Mouse (Mus musculus) limb, embryonic 14.5 days (tissue): ENCODE data around the gene Dapp1. TPM values are rescaled to one million over a fixed set of nuclear protein-coding genes. Genes with fewer than 3 reads are reported as not detected.

Experiments
- ATAC-seq: fragments of 200-750 bp; cut with Nextera tagmentation; 2 replicates; pipeline ENCODE4 v1.8.0; 2017; ENCODE audit warnings: low read depth, moderate number of reproducible peaks, moderate TSS enrichment; ENCODE audit not compliant: low FRiP score
- DNase-seq: peaks from one replicate; pipeline ENCODE4 v3.0.0-alpha.2; 2015; ENCODE audit warnings: low spot score
- H3K27ac ChIP-seq: fragments of 300-500 bp; sonication (generic); replicated peaks from 2 replicates; pipeline ENCODE4 v1.5.1; 2014; ENCODE audit warnings: low read depth, mild to moderate bottlenecking, low read length, moderate library complexity, mixed read lengths
- H3K27me3 ChIP-seq: fragments of 300-500 bp; sonication (generic); 2 replicates; pipeline ENCODE4 v1.6.1; 2014; ENCODE audit warnings: low read length, mixed read lengths; ENCODE audit not compliant: control insufficient read depth, insufficient read depth
- H3K36me3 ChIP-seq: fragments of 300-500 bp; sonication (generic); 2 replicates; pipeline ENCODE4 v1.6.1; 2014; ENCODE audit warnings: mild to moderate bottlenecking, low read length, moderate library complexity, mixed read lengths; ENCODE audit not compliant: control insufficient read depth, insufficient read depth
- H3K4me1 ChIP-seq: fragments of 300-500 bp; sonication (generic); 2 replicates; pipeline ENCODE4 v1.6.1; 2014; ENCODE audit warnings: antibody characterized with exemption, low read length, mixed read lengths; ENCODE audit not compliant: control insufficient read depth, insufficient read depth
- H3K4me2 ChIP-seq: fragments of 300-500 bp; sonication (generic); replicated peaks from 2 replicates; pipeline ENCODE4 v1.6.1; 2014; ENCODE audit warnings: low read depth, mild to moderate bottlenecking, low read length, moderate library complexity; ENCODE audit not compliant: severe bottlenecking
- H3K4me3 ChIP-seq: fragments of 300-500 bp; sonication (generic); replicated peaks from 2 replicates; pipeline ENCODE4 v1.5.1; 2014; ENCODE audit warnings: low read length
- H3K9ac ChIP-seq: fragments of 300-500 bp; sonication (generic); 2 replicates; pipeline ENCODE4 v1.6.1; 2014; ENCODE audit warnings: mild to moderate bottlenecking, low read depth, low read length, moderate library complexity; ENCODE audit not compliant: severe bottlenecking
- H3K9me3 ChIP-seq: fragments of 300-500 bp; sonication (generic); 2 replicates; pipeline ENCODE4 v1.6.1; 2016; ENCODE audit warnings: low read length; ENCODE audit not compliant: control insufficient read depth
- POLR2A ChIP-seq: fragments of 200-500 bp; IDR thresholded peaks from 2 replicates; pipeline ENCODE4 v1.8.0; 2012; ENCODE audit warnings: inconsistent platforms, mild to moderate bottlenecking, moderate library complexity, borderline replicate concordance; ENCODE audit not compliant: insufficient read depth, insufficient read length; ENCODE audit errors: extremely low read depth
- WGBS: fragments of 180-500 bp; shearing (Covaris S2); extraction: QIAGEN DNeasy Blood & Tissue Kit; methylation state at CpG from one replicate; pipeline ENCODE4 v1.1.7; 2014; 5-methylcytosine and 5-hydroxymethylcytosine counted together
- polyA plus RNA-seq, 2 experiments: library from polyadenylated mRNA; depleted of rRNA in 1 of 2; stranded (reverse) in 1 of 2; unstranded in 1 of 2; fragments of >200 nt; fragmentation: Nextera tagmentation in 1 of 2; extraction: Ambion mirVana in 1 of 2; gene quantifications; 2 replicates each; pipeline versions ENCODE4 v1.2.1 to v1.2.3; 2012 to 2014

Dapp1 gene
- polyA plus RNA-seq, 2 experiments = 5.4 to 6.0 TPM

DNA sequence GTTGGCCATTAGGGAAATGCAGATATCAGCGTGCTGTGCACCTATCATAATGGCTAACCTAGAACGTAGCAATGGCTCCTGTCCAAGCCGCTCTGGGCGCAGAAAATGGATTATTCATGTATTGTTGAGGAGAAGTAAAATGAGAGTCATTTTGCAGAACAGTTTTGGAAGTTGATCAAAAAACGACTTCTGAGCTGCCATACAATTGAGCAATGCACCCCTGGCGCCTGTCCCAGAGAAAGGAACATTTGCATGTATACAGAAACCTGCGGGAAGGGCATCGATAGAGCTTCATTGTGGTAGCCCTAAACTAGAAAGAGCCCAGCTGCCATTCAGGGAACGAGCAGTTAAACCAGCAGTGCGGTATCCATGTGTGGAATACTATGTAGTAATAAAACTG lies 81.2 kb downstream of the Dapp1 start:
- Histone ChIP-seq H3K27me3 (no peaks in the 10 kb centered on the region), H3K9ac (no peak overlapping the region), H3K4me3 (no peak overlapping the region), H3K9me3 (no peaks in the 10 kb centered on the region), H3K27ac (no peak overlapping the region), H3K36me3 (peaks cover 46% of the 10 kb centered on the region), H3K4me1 (no peaks in the 10 kb centered on the region), H3K4me2 (no peak overlapping the region)
- ATAC-seq (peak; percentile 55; the same call in 1 of the 2 replicates), DNase-seq (peak; percentile 38)
- no peak for TF ChIP-seq POLR2A
- WGBS = 82% methylated on average over 10 of the region's 10 CpGs

DNA sequence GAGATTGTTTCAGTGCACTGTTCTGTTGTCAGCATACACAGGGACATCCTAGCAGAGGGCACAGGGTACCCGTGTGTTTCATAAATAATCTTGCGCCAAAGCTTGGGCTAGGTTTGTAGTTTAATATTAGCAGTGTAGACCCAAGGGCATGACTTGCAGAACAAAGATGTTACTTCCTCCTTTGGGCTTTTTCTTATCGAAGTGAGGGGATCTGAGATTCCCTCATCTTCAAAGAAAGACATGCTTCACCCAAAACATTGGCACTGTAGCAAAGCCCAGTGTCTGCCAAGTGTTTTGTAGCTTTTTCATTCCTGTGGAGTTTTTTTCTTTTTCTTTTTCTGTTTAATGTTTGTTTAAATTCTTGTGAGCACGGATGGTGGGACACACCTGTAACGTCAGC lies 83.7 kb downstream of the Dapp1 start:
- no peaks in the 10 kb centered on the region for H3K27me3 ChIP-seq
- no peak for ATAC-seq

DNA sequence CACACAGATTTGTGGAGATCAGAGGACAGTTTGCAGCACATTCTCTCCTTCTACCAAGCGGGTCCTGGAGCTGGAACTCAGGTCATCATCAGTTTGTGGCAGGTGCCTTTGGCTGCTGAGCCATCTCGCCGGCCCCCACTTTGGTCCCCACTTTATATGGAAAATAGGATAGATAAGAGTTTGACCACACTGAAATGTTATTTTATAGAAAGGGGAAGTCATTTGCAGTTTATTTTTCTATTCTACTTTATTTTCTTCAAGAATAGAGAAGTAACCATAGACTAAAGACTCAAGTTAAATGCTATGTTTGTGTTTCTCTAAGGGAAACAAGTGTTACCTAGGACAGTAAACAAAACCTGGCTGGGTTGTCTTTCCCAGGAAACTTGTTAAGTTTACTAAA lies 84.5 kb downstream of the Dapp1 start:
- ATAC-seq (no peak), DNase-seq (no peak)
- H3K27ac ChIP-seq = no peak overlapping the region
- 96% methylated on average over 3 of the region's 3 CpGs for WGBS
- H3K36me3 ChIP-seq = peaks cover 43% of the 10 kb centered on the region
- H3K4me2 ChIP-seq = no peak overlapping the region
- no peaks in the 10 kb centered on the region for H3K27me3 ChIP-seq
- no peak for TF ChIP-seq POLR2A
- H3K4me3 ChIP-seq = no peak overlapping the region
- no peak overlapping the region for H3K9ac ChIP-seq
- H3K9me3 ChIP-seq = no peaks in the 10 kb centered on the region
- no peaks in the 10 kb centered on the region for H3K4me1 ChIP-seq

More for the DNA sequence above, 83.7 kb downstream of the Dapp1 start:
- Histone ChIP-seq H3K27ac (no peak overlapping the region), H3K4me3 (no peak overlapping the region), H3K36me3 (peaks cover 41% of the 10 kb centered on the region), H3K9me3 (no peaks in the 10 kb centered on the region), H3K4me1 (no peaks in the 10 kb centered on the region), H3K9ac (no peak overlapping the region), H3K4me2 (no peak overlapping the region)
- DNase-seq = no peak
- TF ChIP-seq POLR2A = no peak
- WGBS = 85% methylated on average over 5 of the region's 5 CpGs

DNA sequence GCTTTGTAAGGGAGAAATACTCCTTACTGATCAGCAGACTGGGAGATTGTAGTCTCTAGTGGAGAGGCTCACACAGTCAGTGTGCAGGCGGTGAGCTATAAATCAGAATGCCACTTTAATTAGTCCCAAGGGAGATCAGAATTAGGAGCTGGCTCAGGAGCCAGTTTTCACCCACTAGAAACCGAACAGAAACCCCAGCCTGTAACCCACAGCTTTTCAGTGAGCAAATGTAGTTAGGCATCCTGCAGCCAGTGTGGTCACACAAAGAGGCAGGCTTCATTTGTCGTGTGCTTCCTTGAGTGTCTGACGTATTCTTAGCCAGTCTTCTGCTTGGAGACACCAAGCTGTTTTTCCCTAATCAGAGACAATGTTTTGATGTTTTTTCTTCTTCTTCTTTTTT lies 85.0 kb downstream of the Dapp1 start:
- WGBS = 64% methylated on average over 4 of the region's 4 CpGs
- ATAC-seq = no peak
- peaks cover 45% of the 10 kb centered on the region for H3K36me3 ChIP-seq

DNA sequence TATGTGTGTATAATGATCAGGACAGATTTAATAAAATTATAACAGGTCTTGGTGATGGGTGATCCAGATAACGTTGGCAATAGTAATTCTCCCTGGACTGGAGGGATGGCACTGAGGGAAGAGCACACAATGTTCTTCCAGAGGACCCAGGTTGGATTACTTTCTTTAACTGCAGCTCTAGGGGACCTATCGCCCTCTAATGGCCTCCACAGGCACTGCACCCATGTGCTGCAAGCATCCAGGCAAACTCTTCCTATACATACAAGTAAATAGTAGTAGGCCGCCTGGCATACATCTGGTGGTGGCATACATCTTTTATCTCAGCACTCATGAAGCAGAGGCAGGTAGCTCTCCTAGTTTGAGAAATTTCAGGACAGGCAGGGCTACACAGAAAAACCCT lies 86.1 kb downstream of the Dapp1 start:
- no peak for TF ChIP-seq POLR2A
- no peaks in the 10 kb centered on the region for H3K9me3 ChIP-seq
- no peak for DNase-seq
- H3K9ac ChIP-seq = no peak overlapping the region
- H3K36me3 ChIP-seq = peaks cover 38% of the 10 kb centered on the region
- no peaks in the 10 kb centered on the region for H3K27me3 ChIP-seq
- ATAC-seq = no peak
- H3K27ac ChIP-seq = no peak overlapping the region
- 96% methylated on average over 3 of the region's 3 CpGs for whole genome bisulfite sequencing
- H3K4me1 ChIP-seq = no peaks in the 10 kb centered on the region
- H3K4me2 ChIP-seq = no peak overlapping the region
- H3K4me3 ChIP-seq = no peak overlapping the region

More for the DNA sequence above, 85.0 kb downstream of the Dapp1 start:
- Histone ChIP-seq H3K4me1 (no peaks in the 10 kb centered on the region), H3K27me3 (no peaks in the 10 kb centered on the region), H3K9ac (no peak overlapping the region), H3K9me3 (no peaks in the 10 kb centered on the region), H3K4me3 (no peak overlapping the region), H3K4me2 (no peak overlapping the region), H3K27ac (no peak overlapping the region)
- no peak for TF ChIP-seq POLR2A
- no peak for DNase-seq

DNA sequence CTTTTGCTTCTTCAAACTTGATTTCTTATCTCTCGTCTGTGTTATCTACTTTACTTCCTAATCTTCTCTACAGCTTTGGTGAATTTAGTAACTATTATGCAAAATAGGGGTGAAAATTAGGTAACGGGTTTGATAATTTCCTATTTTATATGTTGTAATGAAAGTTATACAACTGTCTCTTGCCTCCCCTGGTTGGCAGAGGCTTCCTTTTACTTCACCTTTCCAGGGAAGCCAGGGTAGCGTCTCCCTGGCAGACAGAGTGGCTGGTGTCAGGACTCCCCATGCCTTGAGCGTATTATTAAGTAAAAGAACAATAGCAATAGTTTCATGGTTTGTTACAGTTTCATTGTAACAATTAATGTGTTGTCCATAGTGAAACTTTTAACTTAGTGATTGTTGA lies 87.6 kb downstream of the Dapp1 start:
- H3K4me3 ChIP-seq = no peak overlapping the region
- no peak for TF ChIP-seq POLR2A
- no peak overlapping the region for H3K4me2 ChIP-seq
- H3K27me3 ChIP-seq = no peaks in the 10 kb centered on the region
- DNase-seq (no peak), ATAC-seq (no peak)
- H3K36me3 ChIP-seq = peaks cover 49% of the 10 kb centered on the region
- no peaks in the 10 kb centered on the region for H3K4me1 ChIP-seq
- no peaks in the 10 kb centered on the region for H3K9me3 ChIP-seq
- WGBS = 94% methylated on average over 4 of the region's 4 CpGs
- H3K9ac ChIP-seq = no peak overlapping the region
- no peak overlapping the region for H3K27ac ChIP-seq
